Mouse (Mus musculus) ES-Bruce4 (cell line): Measurements from ENCODE around the gene Kcp. TPM values are rescaled to one million over a fixed set of nuclear protein-coding genes. Genes with fewer than 3 reads are reported as not detected.

Experiments
- H3K27ac ChIP-seq: 2 replicates; pipeline ENCODE4 v1.5.1; 2012; ENCODE audit warnings: low read length, inconsistent platforms; ENCODE audit not compliant: insufficient read depth
- H3K27me3 ChIP-seq: 2 replicates; pipeline ENCODE4 v1.6.1; 2012; ENCODE audit warnings: mild to moderate bottlenecking, low read length, inconsistent platforms; ENCODE audit not compliant: control insufficient read depth, poor library complexity, insufficient read depth, severe bottlenecking
- H3K36me3 ChIP-seq: 2 replicates; pipeline ENCODE4 v1.6.1; 2012; ENCODE audit warnings: inconsistent platforms, mild to moderate bottlenecking, low read length, moderate library complexity; ENCODE audit not compliant: control insufficient read depth, poor library complexity, insufficient read depth, severe bottlenecking
- H3K4me1 ChIP-seq: one replicate; pipeline ENCODE4 v1.8.1; 2011; ENCODE audit warnings: low read length; ENCODE audit not compliant: control insufficient read depth, insufficient read depth
- H3K4me3 ChIP-seq: 2 replicates; pipeline ENCODE4 v1.5.1; 2011; ENCODE audit warnings: low read depth, mild to moderate bottlenecking, low read length
- H3K9ac ChIP-seq: 2 replicates; pipeline ENCODE4 v1.6.1; 2012; ENCODE audit warnings: low read depth, mild to moderate bottlenecking, inconsistent platforms; ENCODE audit not compliant: poor library complexity, severe bottlenecking
- H3K9me3 ChIP-seq: replicated peaks from 2 replicates; pipeline ENCODE4 v1.6.1; 2012; ENCODE audit warnings: mild to moderate bottlenecking, low read length, inconsistent platforms; ENCODE audit not compliant: control insufficient read depth, poor library complexity, insufficient read depth, severe bottlenecking
- CTCF ChIP-seq: IDR thresholded peaks from one replicate; pipeline ENCODE4 v1.8.1; 2011; ENCODE audit warnings: low read depth, low read length
- EP300 ChIP-seq: IDR thresholded peaks from 2 replicates; pipeline ENCODE4 v1.6.1; 2011; ENCODE audit warnings: low read depth, low read length; ENCODE audit not compliant: insufficient read depth
- POLR2A ChIP-seq: IDR thresholded peaks from one replicate; pipeline ENCODE4 v1.8.1; 2011; ENCODE audit warnings: low read length; ENCODE audit not compliant: insufficient read depth
- polyA plus RNA-seq: library from polyadenylated mRNA; stranded (reverse); fragments of >200 nt; gene quantifications from 2 replicates; pipeline ENCODE4 v1.2.4, GENCODE M21; 2011; ENCODE audit warnings: low read depth; ENCODE audit not compliant: missing spikeins, insufficient read depth, insufficient read length

Gene Kcp
- polyA plus RNA-seq, 1 experiment: 1.9 TPM

DNA sequence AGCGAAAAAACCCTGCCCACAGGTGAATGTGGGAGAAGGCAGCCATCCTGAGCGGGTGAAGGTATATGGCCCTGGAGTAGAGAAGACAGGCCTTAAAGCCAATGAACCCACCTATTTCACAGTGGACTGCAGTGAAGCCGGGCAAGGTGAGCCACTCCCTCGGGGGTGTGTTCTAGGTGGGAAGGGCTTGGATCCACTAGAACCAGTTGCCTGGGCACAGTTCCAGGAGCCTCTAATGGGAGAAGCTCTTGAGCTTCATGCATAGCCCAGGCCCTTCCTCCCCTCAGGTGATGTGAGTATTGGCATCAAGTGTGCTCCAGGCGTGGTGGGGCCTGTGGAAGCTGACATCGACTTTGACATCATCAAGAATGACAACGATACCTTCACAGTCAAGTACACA is 62.4 kb downstream of the Kcp start:
- no peak overlapping the region for H3K27ac ChIP-seq
- no peaks in the 10 kb centered on the region for H3K36me3 ChIP-seq
- H3K27me3 ChIP-seq: no peaks in the 10 kb centered on the region
- H3K9me3 ChIP-seq: no peaks in the 10 kb centered on the region
- no peak overlapping the region for H3K4me3 ChIP-seq
- TF ChIP-seq EP300: no peak
- no peak for TF ChIP-seq CTCF
- TF ChIP-seq POLR2A: no peak
- H3K4me1 ChIP-seq: no peaks in the 10 kb centered on the region
- H3K9ac ChIP-seq: no peak overlapping the region

DNA sequence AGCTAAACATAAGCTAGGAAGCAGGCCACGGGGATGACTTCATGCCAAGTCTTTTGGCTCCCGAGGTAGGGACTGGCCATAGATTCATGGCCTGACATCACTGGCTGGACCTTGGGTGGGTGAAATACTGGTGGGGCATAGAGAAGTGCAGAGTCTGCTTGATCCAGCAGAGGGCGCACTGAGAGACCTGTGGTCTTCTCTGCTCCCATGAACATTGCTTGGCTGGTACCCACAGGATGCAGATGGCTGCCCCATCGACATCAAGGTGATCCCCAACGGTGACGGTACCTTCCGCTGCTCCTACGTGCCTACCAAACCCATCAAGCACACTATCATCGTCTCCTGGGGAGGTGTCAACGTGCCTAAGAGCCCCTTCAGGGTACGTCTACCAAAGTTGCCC is 63.0 kb downstream of the Kcp start:
- H3K27ac ChIP-seq: no peak overlapping the region
- TF ChIP-seq CTCF: peak; percentile 90
- TF ChIP-seq POLR2A: no peak
- H3K4me1 ChIP-seq: no peaks in the 10 kb centered on the region
- no peak overlapping the region for H3K4me3 ChIP-seq
- no peaks in the 10 kb centered on the region for H3K27me3 ChIP-seq
- no peaks in the 10 kb centered on the region for H3K36me3 ChIP-seq
- no peak overlapping the region for H3K9ac ChIP-seq
- H3K9me3 ChIP-seq: no peaks in the 10 kb centered on the region

DNA sequence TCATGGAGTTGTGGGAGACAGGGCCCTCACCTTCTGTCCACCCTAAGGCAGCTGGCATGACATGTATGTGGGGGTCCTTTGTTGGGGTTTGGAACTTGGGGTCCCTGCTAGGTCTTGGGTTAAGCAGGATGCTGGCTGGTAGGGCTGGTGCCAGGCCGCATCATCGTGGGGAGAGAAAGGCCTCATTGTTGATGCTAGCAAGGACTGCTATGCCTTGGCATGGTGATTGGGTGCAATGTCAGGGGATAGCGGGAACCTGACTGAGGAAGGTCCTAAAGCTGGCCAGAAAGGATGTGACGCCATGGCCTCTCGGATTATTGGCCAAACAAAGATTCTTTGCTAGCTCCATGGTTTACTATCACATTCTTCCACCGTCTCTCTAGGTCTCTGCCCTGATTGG is 68.0 kb downstream of the Kcp start:
- Histone ChIP-seq H3K27me3 (no peaks in the 10 kb centered on the region), H3K9me3 (no peaks in the 10 kb centered on the region), H3K36me3 (no peaks in the 10 kb centered on the region), H3K27ac (no peak overlapping the region), H3K4me3 (no peak overlapping the region), H3K9ac (no peak overlapping the region), H3K4me1 (peaks cover 3% of the 10 kb centered on the region)
- no peak for TF ChIP-seq POLR2A
- TF ChIP-seq EP300: no peak
- TF ChIP-seq CTCF: no peak

DNA sequence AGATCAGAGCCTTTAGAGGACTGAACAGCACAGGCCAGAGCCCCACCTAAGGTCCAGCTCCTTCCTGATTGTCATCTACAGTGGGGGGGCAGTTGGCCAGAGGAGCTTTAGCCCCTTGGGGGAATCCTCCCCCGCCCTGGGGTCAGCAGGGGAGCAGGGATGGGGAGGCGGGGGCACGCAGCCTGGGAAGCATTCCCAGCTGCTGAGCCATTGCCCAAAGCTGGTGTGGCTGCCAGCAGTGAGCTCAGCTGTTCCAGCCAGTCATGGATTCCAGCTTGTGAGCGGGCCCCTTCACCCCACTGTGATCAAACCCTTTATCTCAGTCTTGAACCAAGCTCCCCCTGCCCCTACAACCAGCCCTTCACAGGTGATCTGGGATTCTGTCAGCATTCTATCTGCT is 68.5 kb downstream of the Kcp start:
- Histone ChIP-seq H3K4me1 (peaks cover 4% of the 10 kb centered on the region), H3K27ac (no peak overlapping the region), H3K36me3 (no peaks in the 10 kb centered on the region), H3K9ac (no peak overlapping the region), H3K4me3 (no peak overlapping the region), H3K27me3 (no peaks in the 10 kb centered on the region), H3K9me3 (no peaks in the 10 kb centered on the region)
- no peak for TF ChIP-seq CTCF
- no peak for TF ChIP-seq POLR2A
- no peak for TF ChIP-seq EP300

DNA sequence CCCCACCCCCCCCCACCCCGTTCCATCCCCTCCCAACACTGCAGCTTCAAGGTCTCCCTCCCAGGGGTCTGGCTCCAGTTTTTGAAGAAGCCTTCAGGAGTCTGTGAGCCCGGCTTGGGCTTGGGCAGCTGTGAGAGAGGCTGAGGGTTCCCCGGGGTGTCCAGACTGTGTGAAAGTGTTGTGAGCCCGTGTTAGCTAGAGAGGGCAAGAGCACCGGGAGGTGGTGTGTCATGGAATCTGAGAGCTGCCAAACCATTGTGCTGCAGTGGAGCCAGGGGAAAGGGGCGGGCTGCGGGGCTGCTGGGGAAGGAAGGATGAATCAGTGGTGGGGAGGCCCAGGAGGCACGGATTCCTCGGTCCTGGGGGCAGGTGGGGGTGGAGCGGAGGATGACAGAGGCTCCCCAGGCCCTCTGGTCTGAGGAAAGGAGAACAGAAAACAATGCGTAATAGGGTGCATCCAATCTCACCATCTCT is 71.3 kb downstream of the Kcp start:
- Histone ChIP-seq H3K27ac (no peak overlapping the region), H3K4me3 (no peak overlapping the region), H3K4me1 (peaks cover 8% of the 10 kb centered on the region), H3K9me3 (no peaks in the 10 kb centered on the region), H3K9ac (no peak overlapping the region), H3K36me3 (no peaks in the 10 kb centered on the region), H3K27me3 (peaks cover 2% of the 10 kb centered on the region; the same call in 1 of the 2 replicates)
- TF ChIP-seq EP300 (no peak), POLR2A (no peak), CTCF (no peak)

DNA sequence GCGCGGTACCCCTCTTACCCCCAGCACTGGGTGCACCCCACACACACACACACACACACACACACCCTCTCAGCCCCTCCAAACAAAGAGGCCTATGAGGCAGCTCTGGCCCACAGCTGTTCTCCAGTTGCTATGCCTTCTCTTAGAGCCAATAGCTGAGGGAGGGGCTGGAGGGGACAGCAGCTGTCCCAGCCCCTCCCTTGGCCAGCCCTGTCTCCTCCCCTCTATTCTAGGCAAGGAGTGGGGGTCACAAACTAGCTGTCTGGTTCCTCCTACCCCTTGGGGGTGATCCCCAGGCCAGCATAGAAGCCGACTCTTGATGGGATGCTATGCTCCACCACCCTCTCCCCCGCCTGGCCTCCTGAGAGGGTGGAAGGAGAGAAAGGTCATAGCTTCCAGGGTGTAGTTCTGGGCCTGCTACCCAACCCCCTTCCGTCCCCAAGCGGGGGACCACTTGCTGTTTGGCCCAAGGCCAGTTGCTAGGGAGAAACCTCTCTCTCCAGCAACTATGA is 71.8 kb downstream of the Kcp start:
- Histone ChIP-seq H3K4me3 (no peak overlapping the region), H3K9ac (no peak overlapping the region), H3K4me1 (peaks cover 8% of the 10 kb centered on the region), H3K9me3 (no peaks in the 10 kb centered on the region), H3K27ac (no peak overlapping the region), H3K27me3 (peaks cover 2% of the 10 kb centered on the region; the same call in 1 of the 2 replicates), H3K36me3 (no peaks in the 10 kb centered on the region)
- TF ChIP-seq CTCF (no peak), EP300 (no peak), POLR2A (no peak)
